Mouse (Mus musculus) cerebellum, postnatal 14 days (tissue): ENCODE results near the gene Zbed4.
"Not testable (repeated sequence)": the region's sequence is repeated elsewhere in the genome, so short reads cannot be mapped to it uniquely, and the experiment has no call there.

Source experiments
- DNase-seq, 2 experiments: peaks; one replicate each; pipeline ENCODE4 v3.0.0; 2021; ENCODE audit warnings: mixed read lengths in 2 of 2

Zbed4 gene

DNA sequence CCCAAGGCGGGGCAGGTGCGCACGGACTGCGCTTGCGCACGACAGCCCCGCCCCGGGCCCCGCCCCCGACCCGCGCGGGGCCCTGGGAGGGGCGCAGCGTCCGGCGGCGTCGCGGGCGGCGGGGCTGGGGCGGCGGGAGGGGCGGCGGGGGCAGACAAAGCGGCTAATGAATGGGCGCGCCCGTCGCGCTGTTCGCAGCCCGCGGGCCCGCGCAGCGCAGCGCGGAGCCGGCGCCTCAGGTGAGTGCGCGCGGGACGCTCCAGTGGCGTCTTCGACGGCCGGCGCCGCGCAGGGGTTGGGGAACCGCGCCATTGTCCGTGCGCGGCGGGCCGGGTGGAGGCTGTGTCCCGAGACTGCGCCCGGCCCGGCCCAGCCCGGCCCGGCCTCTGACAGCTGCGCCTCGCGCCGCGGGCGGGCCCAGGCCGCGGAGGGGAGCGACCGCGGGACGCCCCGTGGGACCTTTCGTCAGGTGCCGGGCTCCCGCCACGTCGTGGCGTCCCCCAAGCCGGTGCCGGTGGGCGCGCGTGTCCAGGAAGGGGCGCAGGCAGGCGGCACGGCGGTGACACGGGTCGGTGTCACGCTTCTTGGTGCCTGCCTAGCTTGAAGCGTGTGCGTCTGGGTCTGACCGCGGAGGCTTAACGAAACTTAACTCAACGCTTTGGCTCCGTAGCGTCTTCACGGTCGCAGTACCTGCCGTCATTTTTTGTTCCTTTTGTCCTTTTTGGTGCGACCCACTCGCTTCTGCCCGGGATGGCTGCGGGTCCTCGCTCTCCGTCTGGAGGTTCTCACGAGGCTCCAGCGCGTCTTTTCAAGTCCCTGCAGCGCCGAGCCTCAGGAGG, at the start of gene Zbed4:
Gene Zbed4, plus strand, starts transcription at position 97 of the 839 bp plus-strand sequence.
- DNase-seq, result peak; percentile 54 to 65

DNA sequence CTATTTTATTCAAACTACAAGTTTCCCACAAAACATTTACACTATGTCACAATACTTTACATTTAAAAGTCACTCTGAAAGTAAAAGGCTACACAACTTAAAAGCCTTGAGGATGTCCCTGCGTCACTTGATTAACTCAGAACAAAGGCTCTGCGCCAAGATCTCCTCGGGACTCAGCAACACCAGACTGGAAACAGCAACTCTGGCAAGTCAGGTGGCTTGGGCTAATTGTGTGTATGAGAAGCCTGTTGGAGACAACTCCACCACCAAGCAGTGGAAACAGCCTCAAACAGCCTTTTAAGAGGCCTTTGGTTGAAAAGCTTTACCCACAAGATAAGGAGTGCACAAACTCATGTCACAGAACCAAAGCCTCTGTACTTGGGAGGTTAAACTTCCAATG, 49.0 kb upstream of the Zbed4 start:
- DNase-seq, result peak in 1 of 2 experiments; percentile 41

DNA sequence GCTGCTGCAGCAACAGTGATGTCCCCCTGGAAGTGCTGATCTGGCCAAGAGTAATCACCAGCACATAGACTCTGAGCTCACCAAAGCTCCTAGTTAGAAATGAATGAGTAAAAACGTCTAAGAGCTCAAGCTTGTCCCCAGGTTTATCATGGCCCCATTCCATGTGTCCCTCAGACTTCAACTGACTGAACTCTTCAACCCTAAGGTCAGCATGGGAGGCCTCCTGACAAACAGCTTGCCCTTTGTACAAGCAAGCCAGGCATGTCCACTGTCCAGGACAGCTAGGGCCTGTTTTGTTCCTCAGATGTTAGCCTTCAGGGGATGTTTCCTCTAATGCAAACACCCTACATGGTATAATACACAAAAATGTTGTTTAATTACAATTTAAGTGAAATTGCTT, 47.2 kb upstream of the Zbed4 start:
- no peak for DNase-seq

DNA sequence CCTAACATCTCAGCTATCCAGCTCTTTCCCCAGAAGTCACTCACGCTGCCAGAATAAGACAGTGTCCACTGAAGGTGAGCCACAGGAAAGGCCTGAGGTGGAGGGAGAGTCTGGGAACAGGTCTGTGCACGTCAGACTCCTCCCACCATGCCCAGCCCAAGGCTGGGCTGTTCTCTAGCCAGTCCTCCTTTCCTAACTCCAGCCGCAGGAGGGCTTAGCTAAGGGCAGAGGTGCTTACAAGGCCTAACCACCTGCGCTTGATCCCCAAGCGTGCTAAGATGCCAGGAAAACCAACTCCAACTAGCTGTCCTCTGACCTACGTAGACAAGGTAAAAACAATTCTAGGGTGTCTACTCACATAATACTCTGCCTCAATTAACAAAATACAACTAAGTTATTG, 45.1 kb upstream of the Zbed4 start:
- DNase-seq, result no peak

DNA sequence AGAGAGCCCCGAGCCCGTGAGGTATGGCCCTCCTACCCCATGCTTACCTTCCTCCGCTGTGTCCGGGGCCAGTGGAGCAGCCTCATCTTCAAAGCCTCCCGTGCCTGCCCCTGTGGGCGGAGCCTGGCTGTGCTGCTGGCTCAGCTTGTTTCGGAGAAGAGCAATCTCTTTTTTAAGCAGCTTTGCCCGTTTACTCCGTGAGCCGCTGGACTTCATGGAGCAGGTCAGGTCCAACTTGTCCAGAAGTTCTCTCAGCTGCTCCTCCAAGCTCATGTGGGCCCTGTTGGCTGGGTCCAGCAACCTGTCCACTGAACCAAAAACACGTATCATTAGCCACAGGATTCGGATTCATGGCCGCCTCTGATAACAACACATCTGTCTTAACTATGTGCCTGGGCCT, 44.5 kb upstream of the Zbed4 start:
- DNase-seq, result not testable (repeated sequence)

DNA sequence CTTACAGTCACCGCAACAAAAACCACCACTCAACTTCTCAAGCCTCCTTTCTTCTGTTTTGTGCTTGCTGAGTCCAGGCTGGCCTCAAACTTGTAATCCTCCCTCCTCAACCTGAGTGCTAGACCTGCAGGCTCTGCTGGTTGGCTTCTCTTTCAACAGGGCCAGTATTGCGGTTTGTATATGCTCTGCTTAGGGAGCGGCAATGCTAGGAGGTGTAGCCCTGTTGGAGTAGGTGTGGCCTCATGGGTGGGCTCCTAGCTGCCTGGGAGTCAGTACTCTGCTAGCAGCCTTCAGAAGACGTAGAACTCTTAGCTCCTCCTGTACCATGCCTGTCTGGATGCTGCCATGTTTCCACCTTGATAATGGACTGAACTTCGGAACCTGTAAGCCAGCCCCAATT, 43.3 kb upstream of the Zbed4 start:
- DNase-seq, result no peak

DNA sequence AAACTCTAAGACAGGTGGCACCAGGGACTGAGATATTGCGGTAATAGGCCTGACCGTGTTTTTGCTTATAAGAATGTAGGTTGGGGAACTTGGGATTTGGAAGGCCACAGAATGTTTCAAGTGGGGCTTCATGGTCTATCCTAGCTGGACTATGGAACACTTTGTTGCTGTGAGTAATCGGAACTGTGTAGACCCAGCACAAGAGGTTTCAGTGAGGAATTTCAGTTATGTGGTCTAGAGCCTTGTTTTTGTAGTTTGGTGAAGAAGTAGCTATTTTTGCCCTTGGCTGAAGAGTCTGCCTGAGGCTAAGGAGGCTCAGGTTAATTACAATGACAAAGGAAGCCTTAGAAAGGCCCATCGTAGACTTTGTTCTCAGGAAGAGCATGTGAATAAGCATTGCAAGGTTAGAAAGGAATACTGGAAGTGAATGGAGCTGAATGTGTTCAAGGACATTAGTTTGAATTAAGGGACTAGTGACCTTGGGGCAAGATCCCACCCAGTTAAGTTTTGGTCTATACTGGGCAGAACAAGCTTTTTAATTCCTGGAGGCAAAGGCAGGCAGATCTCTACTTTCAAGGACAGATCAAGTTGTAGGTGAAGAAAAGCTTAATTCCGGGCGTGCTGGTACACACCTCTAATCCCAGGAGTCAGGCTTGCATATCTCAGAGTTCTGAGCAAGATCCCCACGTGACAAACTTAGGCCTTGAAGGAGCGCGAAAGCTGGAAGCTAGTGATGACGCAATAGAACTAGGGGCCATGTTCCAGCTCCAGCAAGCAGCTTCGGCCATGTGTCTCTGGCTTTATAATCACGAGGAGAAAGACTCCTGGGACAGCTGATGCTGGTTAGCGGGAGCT, 42.6 kb upstream of the Zbed4 start:
- no peak for DNase-seq

DNA sequence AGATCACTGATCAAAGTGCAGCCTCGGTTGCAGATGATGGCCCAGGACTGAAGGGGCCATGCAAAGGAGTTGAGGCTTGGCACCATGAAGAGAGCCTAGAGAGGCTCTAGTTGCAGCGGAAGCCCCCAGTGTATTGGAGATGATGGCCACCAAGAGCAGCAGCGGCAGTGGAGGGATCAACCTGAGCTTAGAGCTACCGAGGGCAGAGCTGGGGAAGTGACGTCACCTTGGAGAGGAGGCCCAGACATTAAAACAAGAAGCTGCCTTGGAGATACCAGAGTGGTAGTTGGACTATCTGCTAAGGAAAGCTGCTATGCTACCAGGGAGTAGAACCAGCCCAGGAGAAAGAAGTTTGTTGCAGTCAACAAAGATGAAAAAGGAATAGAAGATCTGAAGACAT, 41.6 kb upstream of the Zbed4 start:
- no peak for DNase-seq

DNA sequence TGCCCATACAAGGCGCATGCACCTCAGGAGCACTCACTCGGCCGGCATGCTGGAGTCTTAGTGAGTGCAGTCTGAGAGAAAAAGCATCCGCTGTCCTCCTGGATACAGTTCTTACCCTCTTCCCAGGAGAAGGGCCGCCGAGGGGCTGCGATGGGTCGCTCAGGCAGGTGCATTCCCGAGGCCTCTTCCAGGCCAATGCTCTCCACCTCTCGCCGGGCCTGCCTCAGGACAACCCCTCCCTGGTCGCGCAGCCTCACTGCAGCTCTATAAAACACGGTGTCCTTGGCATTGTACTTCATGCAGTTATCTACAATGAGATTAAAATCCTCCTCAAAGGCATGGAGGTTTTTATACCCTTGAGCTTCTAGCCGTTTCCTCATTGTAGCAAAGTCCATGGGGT, 39.0 kb upstream of the Zbed4 start:
- DNase-seq, result no peak

DNA sequence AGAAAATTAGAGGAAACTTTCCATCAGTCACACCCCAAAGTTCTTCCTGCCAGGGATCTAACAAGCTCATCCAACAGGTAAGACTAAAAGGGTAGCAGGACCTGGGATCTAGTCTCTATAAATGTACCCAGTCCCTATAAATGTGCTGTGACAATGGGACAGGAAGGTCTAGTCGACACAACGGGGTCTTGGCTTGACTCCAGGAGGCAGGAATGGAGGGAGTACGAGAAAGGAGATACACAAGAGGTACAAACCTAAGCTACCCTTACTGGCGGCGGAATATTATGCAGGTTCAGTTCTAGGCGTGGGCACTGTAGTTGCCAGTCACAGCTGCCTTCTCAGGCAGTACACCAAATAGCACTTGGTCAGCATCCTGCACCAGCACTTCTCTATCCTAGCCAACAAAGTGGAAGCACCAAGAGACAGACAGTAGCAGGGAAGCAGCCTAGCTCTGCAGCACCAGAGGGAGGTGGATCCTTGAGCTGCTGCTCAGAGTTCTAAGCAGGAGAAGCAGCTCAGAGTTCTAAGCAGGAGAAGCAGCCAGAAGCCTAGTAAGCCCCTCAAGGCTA, 37.4 kb upstream of the Zbed4 start:
- peak in 1 of 2 experiments; percentile 51 for DNase-seq

DNA sequence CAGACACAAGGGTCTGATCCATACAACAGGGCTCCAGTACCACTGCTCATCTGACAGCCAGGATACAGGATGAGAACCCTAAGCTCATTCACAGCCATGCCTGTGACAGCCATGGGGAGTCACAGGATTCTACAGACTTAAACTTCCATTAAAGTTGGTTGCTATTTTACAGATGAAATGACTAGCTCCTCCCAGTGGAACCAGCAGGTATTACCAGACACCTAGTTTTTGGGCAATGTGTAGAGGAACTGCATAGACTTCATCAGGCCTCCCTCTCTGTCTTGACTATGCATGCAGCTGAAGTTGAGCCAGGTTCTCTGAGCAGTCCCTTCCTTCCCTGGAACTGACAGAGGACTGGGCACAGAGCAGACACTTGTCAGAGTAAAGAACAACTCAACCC, 35.1 kb upstream of the Zbed4 start:
- peak; percentile 49 to 54 for DNase-seq

DNA sequence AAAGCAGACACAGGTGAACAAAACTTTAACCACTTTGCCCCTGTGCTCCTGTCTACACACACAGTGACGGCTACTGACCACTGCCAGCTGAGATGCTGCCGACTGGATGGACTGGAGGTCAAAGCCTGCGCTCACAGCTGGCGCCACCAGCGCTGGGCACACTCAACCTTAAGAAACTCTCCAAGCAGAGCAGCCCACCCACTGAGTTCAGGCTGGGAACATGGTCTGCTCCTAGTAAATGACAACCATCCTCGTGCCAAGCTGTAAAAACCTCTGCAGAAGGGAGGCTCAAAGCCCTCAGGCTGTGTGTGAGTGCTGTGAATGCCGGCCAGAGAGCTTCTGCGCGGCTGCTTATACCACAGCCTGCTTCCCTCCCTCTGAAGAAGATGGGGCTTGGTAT, 34.2 kb upstream of the Zbed4 start:
- peak in 1 of 2 experiments; percentile 32 for DNase-seq

DNA sequence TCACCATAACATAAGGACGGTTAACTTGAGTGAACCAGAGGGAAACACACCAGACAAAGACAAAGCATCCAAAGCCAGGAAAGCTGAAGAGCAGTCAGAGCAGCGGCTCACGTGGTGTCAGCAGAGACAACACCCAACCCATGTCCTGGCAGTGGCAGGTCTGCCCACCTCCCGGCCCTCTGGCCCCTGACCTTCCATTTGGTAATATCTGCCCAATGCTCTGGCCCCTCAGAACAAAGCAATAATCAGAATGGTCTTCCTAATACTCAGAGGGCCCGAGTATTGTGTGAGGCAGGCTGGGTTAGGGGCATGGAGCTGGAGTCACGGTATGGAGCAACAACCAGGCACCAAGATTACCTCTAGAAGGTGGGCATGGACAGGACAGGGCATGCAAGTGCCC, 28.3 kb upstream of the Zbed4 start:
- DNase-seq, result no peak

DNA sequence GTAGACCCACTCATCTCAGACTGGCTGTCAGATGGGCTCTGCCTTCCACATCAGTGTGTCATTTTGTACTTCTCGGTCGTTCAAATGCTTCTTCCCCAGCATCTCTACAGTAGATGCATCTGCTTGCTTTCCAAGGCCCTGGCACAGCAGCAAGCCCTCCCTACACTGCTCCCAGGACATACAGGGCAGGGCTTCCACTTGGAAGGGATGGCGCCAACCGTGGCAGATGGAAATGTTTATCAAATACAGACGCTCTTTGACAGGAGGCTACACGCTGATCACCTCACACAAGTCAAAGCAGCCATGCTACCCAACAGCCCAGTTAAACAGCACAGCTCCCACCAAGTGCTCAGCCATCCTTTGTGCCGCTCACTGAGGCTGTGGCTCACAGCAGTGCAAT, 27.1 kb upstream of the Zbed4 start:
- peak; percentile 76 to 82 for DNase-seq

DNA sequence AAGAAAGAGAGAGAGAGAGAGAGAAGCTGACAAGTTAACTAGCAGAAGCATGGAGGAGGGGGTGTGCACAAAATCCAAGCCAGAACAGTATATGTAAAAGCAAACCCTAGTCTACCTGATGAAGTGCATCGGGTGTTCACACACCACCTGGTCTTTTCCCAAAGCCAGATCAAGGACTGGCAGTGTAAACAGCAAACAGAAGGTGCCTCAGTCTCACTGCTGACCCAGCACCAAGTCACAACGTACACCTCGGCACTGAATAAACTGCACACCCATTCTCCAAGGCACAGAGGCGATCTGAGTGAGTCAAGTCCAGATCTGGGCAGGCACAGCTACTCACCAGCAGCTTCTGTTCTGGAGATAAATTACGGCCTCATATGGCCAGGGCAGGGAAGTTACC, 26.4 kb upstream of the Zbed4 start:
- DNase-seq, result peak in 1 of 2 experiments; percentile 50

DNA sequence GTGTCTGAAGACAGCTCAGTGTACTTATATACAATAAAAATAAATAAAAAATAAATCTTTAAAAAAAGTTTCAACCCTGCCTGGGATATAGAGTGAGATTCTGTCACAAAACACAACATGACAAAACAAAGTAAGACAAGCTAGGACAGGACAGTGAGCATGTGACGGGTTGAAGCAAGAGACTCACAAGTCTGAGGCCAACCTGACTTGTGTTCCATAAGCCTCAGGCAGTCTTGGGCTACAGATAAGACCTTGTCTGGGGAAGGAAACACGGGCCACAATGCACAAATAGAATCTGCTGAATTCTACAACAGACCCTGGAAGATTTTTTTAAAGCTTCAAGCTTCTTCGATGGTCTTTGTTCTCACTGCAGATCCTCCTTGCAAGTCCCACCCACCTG, 24.3 kb upstream of the Zbed4 start:
- DNase-seq, result no peak

DNA sequence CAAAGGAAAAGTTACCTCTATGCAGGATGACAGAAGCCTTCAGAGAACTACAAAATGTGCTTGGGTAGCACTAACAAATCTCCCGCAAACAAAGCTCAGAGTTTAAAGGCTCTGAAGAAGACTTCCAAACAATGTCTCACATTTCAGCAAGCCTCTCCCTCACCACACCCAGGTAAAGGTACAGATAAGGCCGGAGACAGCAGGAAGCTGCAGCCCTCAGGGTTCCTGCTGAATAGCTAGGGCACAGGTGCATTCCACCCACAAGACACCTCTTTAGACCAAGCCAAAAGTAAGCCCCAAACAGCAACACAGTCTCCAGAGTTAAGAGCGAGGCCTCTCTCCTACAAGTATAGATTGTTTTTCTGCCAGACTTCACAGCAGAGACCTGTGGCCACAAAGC, 20.7 kb upstream of the Zbed4 start:
- DNase-seq, result no peak

DNA sequence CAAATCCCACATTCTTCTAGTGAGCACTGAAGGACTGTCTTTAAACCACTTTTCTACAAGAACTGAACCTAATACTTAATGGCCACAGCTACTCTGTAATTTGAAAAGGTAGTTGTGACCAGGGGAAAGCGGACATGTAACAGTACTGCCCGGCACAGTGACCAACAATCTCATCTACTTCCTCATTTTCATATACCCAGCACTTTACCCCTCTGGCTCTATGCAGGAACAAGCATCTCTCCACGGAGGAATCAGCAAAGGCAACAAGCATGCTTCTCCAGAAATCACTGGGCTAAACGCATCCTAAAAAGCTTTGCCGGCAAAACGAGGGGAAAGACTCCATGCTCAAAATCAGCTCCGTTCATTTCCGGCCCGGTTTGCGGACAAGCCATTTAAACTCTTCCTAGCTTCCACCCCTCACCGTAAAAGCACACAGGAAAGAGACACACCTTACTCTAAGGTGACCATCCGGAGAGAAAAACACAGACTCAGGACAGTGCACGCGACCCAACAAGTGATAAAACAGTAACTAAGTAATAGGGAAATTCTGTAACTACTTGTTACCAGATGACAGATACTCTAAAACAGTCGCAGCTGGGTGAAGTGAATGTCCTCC, 18.9 kb upstream of the Zbed4 start:
- DNase-seq, result no peak

DNA sequence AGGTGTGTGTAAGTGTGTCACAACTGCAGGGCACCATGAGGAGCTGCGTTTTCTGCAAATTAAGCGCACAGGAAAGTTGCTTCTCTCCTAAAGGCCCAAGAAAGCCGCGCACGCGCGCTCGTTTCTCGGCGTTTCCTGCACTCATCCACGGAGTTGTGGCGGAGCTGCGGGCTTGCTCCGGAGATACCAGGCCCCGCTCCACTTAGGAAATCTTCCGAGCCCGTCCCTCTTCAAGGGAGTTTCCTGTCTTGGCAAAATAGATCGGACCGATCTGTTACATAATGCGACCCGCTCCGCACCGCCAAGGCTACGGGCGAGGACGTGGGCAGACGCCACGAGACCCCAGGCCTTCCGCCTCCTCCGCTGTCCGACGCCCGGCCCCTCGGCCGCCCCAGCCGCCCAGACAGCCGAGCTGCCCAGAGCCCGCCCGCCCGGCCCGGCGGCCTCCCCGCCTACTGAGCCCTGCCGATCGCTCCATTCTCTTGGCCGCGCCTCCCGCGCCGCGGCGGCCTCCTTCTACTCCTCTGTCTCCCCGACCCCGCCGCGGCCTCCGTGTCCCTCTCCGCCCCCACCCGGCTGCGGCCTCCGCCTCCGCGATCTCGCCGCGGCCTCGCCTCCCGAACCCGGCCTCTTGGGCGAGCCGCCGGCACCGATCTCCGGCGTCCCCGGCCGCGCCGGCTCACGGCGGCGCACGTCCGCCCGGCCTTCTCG, 18.3 kb upstream of the Zbed4 start:
- DNase-seq, result peak; percentile 69 to 71

DNA sequence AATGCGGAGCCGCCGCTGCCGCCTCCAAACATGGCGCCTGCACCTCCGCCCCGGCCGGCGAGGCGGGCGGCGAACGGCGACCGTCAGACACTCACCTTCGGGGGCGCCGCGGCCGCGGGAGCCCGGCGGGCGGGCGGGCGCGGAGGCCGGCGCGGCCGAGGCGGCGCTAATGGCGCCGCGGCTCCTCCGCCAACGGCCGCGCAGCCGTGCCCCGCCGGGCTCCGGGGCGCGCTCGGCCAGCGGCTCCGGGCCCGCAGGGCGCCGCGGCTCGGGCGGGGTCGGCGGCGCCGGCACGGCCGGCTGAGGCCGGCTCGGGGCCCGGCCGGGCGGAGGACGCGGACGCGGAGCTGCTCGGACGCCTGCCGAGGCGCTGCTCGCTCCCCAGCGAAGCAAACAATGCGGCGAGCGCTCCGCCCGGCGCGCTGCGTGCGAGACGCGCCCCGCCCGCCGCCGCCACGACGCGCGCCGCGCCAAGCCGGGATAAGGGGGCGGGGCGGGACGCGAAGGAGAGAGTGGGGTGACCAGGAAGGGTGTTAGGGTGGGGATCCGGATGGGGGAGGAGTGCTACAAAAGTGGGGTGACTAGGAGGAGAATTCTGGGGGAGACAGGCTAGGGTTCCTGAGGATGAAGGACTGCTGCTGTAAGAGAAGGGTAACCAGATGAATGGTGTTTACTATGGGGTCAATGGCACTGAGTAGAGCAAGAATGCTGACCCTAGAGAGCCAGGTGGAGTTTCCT, 17.5 kb upstream of the Zbed4 start, which contains the start of gene Brd1:
Gene Brd1, minus strand, starts transcription at position 400 of the 738 bp plus-strand sequence.
- DNase-seq, result peak; percentile 89 to 90

DNA sequence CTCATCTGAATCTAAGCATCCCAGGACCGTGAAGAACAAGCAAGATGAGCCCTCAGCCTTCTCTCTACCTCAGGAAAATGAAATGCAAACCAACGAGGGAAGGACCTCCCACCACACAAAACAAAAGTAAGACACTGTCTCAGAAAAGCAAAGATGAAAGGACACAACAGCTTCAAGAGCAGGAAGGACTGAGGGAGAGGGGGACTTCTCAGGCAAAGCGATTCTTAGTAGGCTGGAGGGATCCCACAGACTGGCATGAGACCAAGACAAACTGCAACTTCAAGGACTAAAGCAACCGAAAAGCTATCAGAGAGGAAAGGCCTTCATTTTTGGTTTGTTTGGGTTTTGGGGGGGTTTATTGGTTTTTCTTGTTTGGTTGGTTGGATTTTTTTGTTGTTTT, 15.3 kb upstream of the Zbed4 start:
- DNase-seq, result no peak

DNA sequence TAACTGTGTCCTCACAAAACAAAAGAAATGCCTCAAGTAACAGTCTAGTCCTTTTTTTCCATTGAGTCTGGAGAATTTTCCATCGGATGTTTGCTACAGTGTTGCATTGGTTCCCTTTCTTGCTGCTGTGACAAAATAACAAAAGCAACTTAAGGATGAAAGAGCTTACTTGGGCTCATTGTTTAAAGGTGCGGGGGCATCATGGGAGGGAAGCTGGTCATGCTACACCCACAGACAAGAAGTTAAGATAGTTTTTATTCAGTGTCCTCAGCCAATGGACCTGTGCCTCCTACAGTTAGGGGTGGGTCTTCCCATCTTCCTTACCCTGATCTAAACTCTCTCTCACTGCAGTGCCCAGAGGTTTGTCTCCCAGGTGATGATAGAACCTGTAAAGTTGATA, 13.0 kb upstream of the Zbed4 start:
- no peak for DNase-seq
